8 mouse cellular contexts compared by ENCODE assay signal in the genomic region with DNA sequence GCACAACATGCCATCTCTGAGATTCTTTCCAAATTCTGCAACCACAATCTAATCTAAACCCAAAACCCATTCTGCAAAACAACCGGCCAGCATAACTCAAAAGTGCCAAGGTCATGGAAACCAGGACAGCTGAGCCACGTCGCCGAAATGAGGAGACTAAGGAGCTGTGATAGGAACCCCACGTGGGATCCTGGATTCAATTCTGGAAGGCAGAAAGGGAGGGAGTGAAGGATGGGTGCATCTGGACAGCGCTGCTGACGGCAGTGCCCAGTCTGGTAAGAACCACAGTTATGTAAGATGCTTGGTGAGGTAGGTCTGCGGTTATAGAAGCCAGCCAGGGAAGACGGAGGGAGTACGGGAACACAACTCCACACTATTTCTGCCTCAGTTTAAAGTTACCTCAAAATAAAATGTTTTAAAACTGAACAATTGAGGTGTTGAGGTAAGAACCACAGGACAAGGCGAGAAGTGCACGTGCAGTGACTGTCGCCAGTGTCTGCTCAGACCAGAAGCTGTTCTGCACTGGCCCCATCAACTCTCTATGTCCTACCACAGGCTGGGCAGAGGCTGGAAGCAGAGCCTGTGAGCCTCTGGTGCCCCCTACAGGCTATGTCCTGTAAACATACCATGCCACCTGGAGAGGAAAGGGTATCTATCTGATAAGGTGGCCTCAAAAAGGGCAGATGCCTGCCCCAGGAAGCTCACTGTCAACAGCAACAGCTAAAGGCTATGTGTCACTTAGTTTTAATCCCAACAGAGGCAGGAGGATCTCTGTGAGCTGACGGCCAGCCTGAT. TPM values are rescaled to one million over a fixed set of nuclear protein-coding genes. Genes with fewer than 3 reads are reported as not detected.
DNase-seq lines count a peak whose midpoint lies in the region; ATAC-seq and TF ChIP-seq lines count a peak whose summit lies in the region.

No protein-coding gene starts in this region.

- DNase-seq in heart, adult 11 months, result peak; percentile 95
- DNase-seq in heart, postnatal 25 days (ENCODE audit: low spot score), result no peak
- DNase-seq in brain, embryonic 14.5 days (ENCODE audit: low read depth), result peak; percentile 55
- peak; percentile 67 for DNase-seq in forebrain, embryonic 14.5 days (ENCODE audit: low spot score)
- DNase-seq in heart, postnatal 4 days, result peak; percentile 82
- DNase-seq in layer of hippocampus, postnatal 14 days (ENCODE audit: low spot score in 2 of 2), result peak; percentile 46 to 63
- DNase-seq in spleen, adult 18-20 months, result peak; percentile 32 to 64

- no peak overlapping the region for H3K27ac ChIP-seq in forebrain, embryonic 14.5 days (ENCODE audit: low read depth, low read length)

- no peaks in the 10 kb centered on the region for H3K9me3 ChIP-seq in forebrain, embryonic 14.5 days (replicated peaks; ENCODE audit: control insufficient read depth, low read length)

- WGBS in forebrain, embryonic 14.5 days, result 83% methylated on average over 14 of the region's 14 CpGs

- H3K4me2 ChIP-seq in forebrain, embryonic 14.5 days (ENCODE audit: low read length), result no peak overlapping the region

- TF ChIP-seq CTCF in brain, embryonic 14.5 days (IDR thresholded peaks at IDR 0.05; ENCODE audit: borderline replicate concordance, extremely low read depth, insufficient read depth, insufficient read length), result peak; percentile 84

- no peak for TF ChIP-seq POLR2A in brain, embryonic 14.5 days (IDR thresholded peaks at IDR 0.05; ENCODE audit: borderline replicate concordance, extremely low read depth, insufficient read depth, insufficient read length, poor library complexity, severe bottlenecking)

- intact Hi-C loops in heart, postnatal 25 days (cut with DNase I), result loop anchor here (1.0 to 2.0 kb wide), 2 partner anchors 48 to 225 kb away; no protein-coding TSS in a partner anchor

- peaks cover 29% of the 10 kb centered on the region for H3K36me3 ChIP-seq in forebrain, embryonic 14.5 days (ENCODE audit: control insufficient read depth, insufficient read depth, low read length)

- ATAC-seq in forebrain, embryonic 14.5 days, result 0 out of 2 replicates have a peak, but pooled peaks have one; percentile 40
- peak; percentile 86 for ATAC-seq in megakaryocyte, adult 5-6 weeks (ENCODE audit: poor library complexity, severe bottlenecking)

- H3K9ac ChIP-seq in forebrain, embryonic 14.5 days (ENCODE audit: low read length), result no peak overlapping the region

- H3K4me1 ChIP-seq in forebrain, embryonic 14.5 days (ENCODE audit: control insufficient read depth, insufficient read depth, low read length), result no peaks in the 10 kb centered on the region

- H3K4me3 ChIP-seq in forebrain, embryonic 14.5 days (ENCODE audit: low read depth, low read length), result no peak overlapping the region

- no peaks in the 10 kb centered on the region for H3K27me3 ChIP-seq in forebrain, embryonic 14.5 days (replicated peaks; ENCODE audit: control insufficient read depth, insufficient read depth, low read length)

RNA-seq across cellular contexts. Expression of a gene that starts 25.3 kb away (rescaled TPM):
- total RNA-seq in heart, postnatal 25 days (2021), result 100 to 1,000 TPM; 177 to 178 TPM
- polyA plus RNA-seq in brain, embryonic 14.5 days (2012; rRNA removed), result 5.8 and 14.6 TPM in 2 replicates
- polyA plus RNA-seq in forebrain, embryonic 14.5 days (2014; fragmentation: Nextera tagmentation; extraction: Ambion mirVana), result 19.4 and 24.4 TPM in 2 replicates
- total RNA-seq in heart, postnatal 4 days (2021), result 100 to 1,000 TPM; 153 to 177 TPM
- total RNA-seq in layer of hippocampus, postnatal 14 days (2021), result 1 to 10 TPM; 4.3 to 5.8 TPM
- total RNA-seq in megakaryocyte, adult 5-6 weeks (2015), result 52.7 and 58.3 TPM in 2 replicates
- total RNA-seq in megakaryocyte, adult 5-6 weeks (2017), result 1.8 and 6.0 TPM in 2 replicates

RNA-seq across cellular contexts. Expression of a gene that starts 35.2 kb away (rescaled TPM):
- 10 to 100 TPM; 27.1 to 29.8 TPM for total RNA-seq in heart, postnatal 25 days (2021)
- 13.3 and 16.0 TPM in 2 replicates for polyA plus RNA-seq in brain, embryonic 14.5 days (2012; rRNA removed)
- 8.1 and 9.6 TPM in 2 replicates for polyA plus RNA-seq in forebrain, embryonic 14.5 days (2014; fragmentation: Nextera tagmentation; extraction: Ambion mirVana)
- 10 to 100 TPM; 29.5 to 33.7 TPM for total RNA-seq in heart, postnatal 4 days (2021)
- total RNA-seq in layer of hippocampus, postnatal 14 days (2021), result 10 to 100 TPM; 34.3 to 34.4 TPM
- 28.3 and 32.6 TPM in 2 replicates for total RNA-seq in megakaryocyte, adult 5-6 weeks (2015)
- 26.7 and 47.2 TPM in 2 replicates for total RNA-seq in megakaryocyte, adult 5-6 weeks (2017)
